Mouse (Mus musculus): ENCODE data around the gene Eif4a1. TPM values are rescaled to one million over a fixed set of nuclear protein-coding genes. Genes with fewer than 3 reads are reported as not detected.

Eif4a1 gene
- total and polyA plus RNA-seq, 3 experiments = 1,622 to 2,161 (median 1,728) TPM

DNA sequence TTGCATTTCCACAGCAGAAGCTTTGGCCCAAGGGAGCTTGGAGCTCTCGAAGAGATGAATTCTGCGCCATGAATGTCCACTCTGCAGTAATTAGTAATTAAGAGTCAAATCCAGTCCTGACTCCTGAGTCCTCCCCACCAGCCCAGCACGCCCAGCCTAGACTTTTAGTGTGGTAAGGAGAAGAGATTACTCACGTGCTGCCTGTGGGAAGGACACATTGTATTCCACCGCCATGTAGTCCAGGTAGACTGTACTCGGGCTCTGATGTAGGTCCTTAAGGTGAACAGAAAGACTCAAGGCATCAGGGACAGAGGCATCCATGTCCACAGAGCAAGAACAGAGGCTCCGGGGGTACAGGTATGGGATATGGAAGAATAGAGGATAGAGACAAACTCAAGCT, 7.4 kb downstream of the Eif4a1 start:
- dilution Hi-C loops (cut with MboI; ENCODE audit: extremely low pct_ligation_motif_present, extremely low pct_unique_long_range_greater_than_20kb, low sequenced_read_pairs) (no loop called here), in situ Hi-C loops (cut with MboI; ENCODE audit: low pct_ligation_motif_present, low pct_unique_long_range_greater_than_20kb, low sequenced_read_pairs) (no loop called here)
- DNase-seq (ENCODE audit: extremely low read depth) = no peak
- peaks cover 38 to 55% of the 10 kb centered on the region in 2 experiments for H3K36me3 ChIP-seq (replicated peaks in 1 of 2; ENCODE audit: control insufficient read depth in 1 of 2, insufficient read depth in 1 of 2, low read length in 1 of 2)
- peaks cover 24 to 76% of the 10 kb centered on the region in 2 experiments for H3K4me1 ChIP-seq (ENCODE audit: control insufficient read depth in 1 of 2, insufficient read depth in 2 of 2)
- peak overlapping the region; percentile 4; the same call in 1 of the 2 replicates for H3K9ac ChIP-seq (ENCODE audit: insufficient read depth, low read depth)
- TF ChIP-seq IRF4 (IDR thresholded peaks at IDR 0.05; ENCODE audit: low read depth, low read length) (no peak), BHLHE40 (IDR thresholded peaks at IDR 0.05; ENCODE audit: low read depth, low read length) (peak; percentile 40; the same call in 1 of the 2 replicates)
- peak overlapping the region; percentile 65; the same call in 1 of the 2 replicates for H3K4me2 ChIP-seq (ENCODE audit: insufficient read depth, low read depth, poor library complexity, severe bottlenecking)
- H3K4me3 ChIP-seq (replicated peaks in 1 of 3; ENCODE audit: low read depth in 2 of 3, low read length in 2 of 3, poor library complexity in 1 of 3) = peak overlapping the region; percentile 0 to 70 (median 66)
- peak overlapping the region; percentile 95 for H3K27ac ChIP-seq (ENCODE audit: insufficient read depth, low read depth)
- H3K9me3 ChIP-seq (replicated peaks; ENCODE audit: low read length) = no peaks in the 10 kb centered on the region
- no peaks in the 10 kb centered on the region for H3K27me3 ChIP-seq (replicated peaks)
- peaks cover 49% of the 10 kb centered on the region for H3K79me2 ChIP-seq (replicated peaks; ENCODE audit: control insufficient read depth, extremely low read depth, insufficient read depth, poor library complexity, severe bottlenecking)

DNA sequence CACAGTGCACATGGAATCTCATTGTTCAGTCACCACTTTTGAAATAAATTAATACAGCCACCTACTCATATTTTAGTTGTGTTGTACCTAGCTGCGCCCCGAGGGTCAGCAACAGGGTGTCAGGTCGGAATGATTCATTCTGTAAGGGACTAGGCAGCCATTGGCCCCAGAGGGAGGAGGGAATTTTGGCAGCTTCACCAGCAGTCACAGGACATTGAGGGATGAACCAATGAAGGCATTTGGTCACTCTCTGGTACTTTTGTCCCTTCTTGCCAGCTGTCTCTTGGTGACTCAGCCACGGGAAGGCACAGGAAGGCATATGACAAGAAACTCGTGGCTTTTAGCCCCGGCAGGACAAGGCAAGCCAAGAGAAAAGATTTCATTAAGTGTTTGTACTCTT, 8.4 kb downstream of the Eif4a1 start:
- H3K27me3 ChIP-seq (replicated peaks) = no peaks in the 10 kb centered on the region
- peaks cover 20 to 71% of the 10 kb centered on the region in 2 experiments for H3K4me1 ChIP-seq (ENCODE audit: control insufficient read depth in 1 of 2, insufficient read depth in 2 of 2)
- H3K9me3 ChIP-seq (replicated peaks; ENCODE audit: low read length) = no peaks in the 10 kb centered on the region
- dilution Hi-C loops (cut with MboI; ENCODE audit: extremely low pct_ligation_motif_present, extremely low pct_unique_long_range_greater_than_20kb, low sequenced_read_pairs) = no loop called here
- peaks cover 40% of the 10 kb centered on the region for H3K79me2 ChIP-seq (replicated peaks; ENCODE audit: control insufficient read depth, extremely low read depth, insufficient read depth, poor library complexity, severe bottlenecking)
- TF ChIP-seq MAX (IDR thresholded peaks at IDR 0.05; ENCODE audit: low read length) = no peak
- TF ChIP-seq PAX5 (IDR thresholded peaks at IDR 0.05; ENCODE audit: low read length) = no peak
- TF ChIP-seq UBTF (IDR thresholded peaks at IDR 0.05; ENCODE audit: low read depth, low read length) = 0 out of 2 replicates have a peak, but pooled peaks have one; percentile 14
- no peak for TF ChIP-seq MEF2A (IDR thresholded peaks at IDR 0.05; ENCODE audit: borderline replicate concordance, low read depth, low read length)
- 0 out of 2 replicates have a peak, but pooled peaks have one; percentile 13 for TF ChIP-seq NRF1 (IDR thresholded peaks at IDR 0.05; ENCODE audit: low read depth, low read length)
- 0 out of 2 replicates have a peak, but pooled peaks have one; percentile 10 for TF ChIP-seq HCFC1 (IDR thresholded peaks at IDR 0.05; ENCODE audit: low read depth, low read length)
- in situ Hi-C loops (cut with MboI; ENCODE audit: low pct_ligation_motif_present, low pct_unique_long_range_greater_than_20kb, low sequenced_read_pairs) = no loop called here
- H3K36me3 ChIP-seq (replicated peaks in 1 of 2; ENCODE audit: control insufficient read depth in 1 of 2, insufficient read depth in 1 of 2, low read length in 1 of 2) = peaks cover 32 to 50% of the 10 kb centered on the region in 2 experiments
- H3K27ac ChIP-seq (ENCODE audit: insufficient read depth, low read depth) = peak overlapping the region; percentile 95
- peak overlapping the region; percentile 65 for H3K4me2 ChIP-seq (ENCODE audit: insufficient read depth, low read depth, poor library complexity, severe bottlenecking)
- H3K9ac ChIP-seq (ENCODE audit: insufficient read depth, low read depth) = peak overlapping the region; percentile 97
- peak; percentile 61 for DNase-seq (ENCODE audit: extremely low read depth)
- H3K4me3 ChIP-seq (replicated peaks in 1 of 3; ENCODE audit: low read depth in 2 of 3, low read length in 2 of 3, poor library complexity in 1 of 3) = peak overlapping the region; percentile 66 to 70 (median 70)

DNA sequence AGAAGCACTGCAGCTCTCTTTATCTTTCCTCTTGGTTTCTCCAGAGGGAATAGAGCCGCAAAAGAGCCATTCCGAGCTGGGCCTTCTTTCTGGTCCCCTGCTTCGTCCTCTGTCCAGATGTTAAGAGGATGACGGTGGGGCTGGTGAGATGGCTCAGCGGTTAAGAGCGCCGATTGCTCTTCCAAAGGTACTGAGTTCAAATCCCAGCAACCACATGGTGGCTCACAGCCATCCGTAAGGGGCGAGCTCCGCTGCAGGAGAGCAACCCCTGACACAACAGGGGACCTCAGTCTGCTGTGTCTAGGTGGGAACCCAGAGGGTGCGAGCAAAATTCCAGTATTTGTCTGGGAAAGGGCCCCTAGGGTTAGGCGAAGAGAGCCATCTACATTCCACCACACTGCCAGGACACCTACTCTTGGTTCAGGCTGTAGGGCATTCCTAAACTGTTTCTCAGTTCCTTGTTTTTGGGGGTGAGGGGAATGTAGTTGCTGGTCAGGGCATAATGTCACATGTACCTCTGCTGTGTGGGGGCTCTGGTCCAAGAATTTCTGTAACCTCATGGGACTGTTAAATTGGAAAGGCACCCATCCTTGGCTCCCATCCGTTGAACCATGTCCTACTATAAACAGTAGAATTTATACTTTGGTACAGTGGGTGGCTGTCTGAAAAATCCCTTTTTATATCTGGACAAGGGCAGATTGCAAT, 9.1 kb downstream of the Eif4a1 start:
- Histone ChIP-seq H3K36me3 (replicated peaks in 1 of 2; ENCODE audit: control insufficient read depth in 1 of 2, insufficient read depth in 1 of 2, low read length in 1 of 2) (peaks cover 32 to 50% of the 10 kb centered on the region in 2 experiments), H3K4me1 (ENCODE audit: control insufficient read depth in 1 of 2, insufficient read depth in 2 of 2) (peaks cover 18 to 69% of the 10 kb centered on the region in 2 experiments), H3K9me3 (replicated peaks; ENCODE audit: low read length) (no peaks in the 10 kb centered on the region), H3K27me3 (replicated peaks) (no peaks in the 10 kb centered on the region), H3K4me2 (ENCODE audit: insufficient read depth, low read depth, poor library complexity, severe bottlenecking) (peak overlapping the region; percentile 65), H3K9ac (ENCODE audit: insufficient read depth, low read depth) (peak overlapping the region; percentile 97), H3K4me3 (replicated peaks in 1 of 3; ENCODE audit: low read depth in 2 of 3, low read length in 2 of 3, poor library complexity in 1 of 3) (peak overlapping the region; percentile 66 to 70 (median 70)), H3K27ac (ENCODE audit: insufficient read depth, low read depth) (peak overlapping the region; percentile 95), H3K79me2 (replicated peaks; ENCODE audit: control insufficient read depth, extremely low read depth, insufficient read depth, poor library complexity, severe bottlenecking) (peaks cover 33% of the 10 kb centered on the region)
- in situ Hi-C loops (cut with MboI; ENCODE audit: low pct_ligation_motif_present, low pct_unique_long_range_greater_than_20kb, low sequenced_read_pairs) = no loop called here
- DNase-seq (ENCODE audit: extremely low read depth) = peak; percentile 48
- dilution Hi-C loops (cut with MboI; ENCODE audit: extremely low pct_ligation_motif_present, extremely low pct_unique_long_range_greater_than_20kb, low sequenced_read_pairs) = no loop called here
- TF ChIP-seq MYC (IDR thresholded peaks at IDR 0.05; ENCODE audit: low read depth, low read length) = peak; percentile 69
- TF ChIP-seq ZC3H11A (IDR thresholded peaks at IDR 0.05; ENCODE audit: low read depth, low read length) = no peak
- no peak for TF ChIP-seq JUN (IDR thresholded peaks at IDR 0.05; ENCODE audit: insufficient read depth, low read depth, low read length)
- TF ChIP-seq ETS1 (conservative IDR thresholded peaks at IDR 0.05; ENCODE audit: low read depth, low read length) = peak; percentile 50; the same call in 1 of the 2 replicates
- TF ChIP-seq NELFE (IDR thresholded peaks at IDR 0.05; ENCODE audit: low read depth, low read length) = peak; percentile 23; the same call in 1 of the 2 replicates
- peak; percentile 89; the same call in 1 of the 2 replicates for TF ChIP-seq CHD1 (IDR thresholded peaks at IDR 0.05; ENCODE audit: low read depth, low read length)
- TF ChIP-seq MEF2A (IDR thresholded peaks at IDR 0.05; ENCODE audit: borderline replicate concordance, low read depth, low read length) = peak; percentile 30; the same call in 1 of the 2 replicates
- no peak for TF ChIP-seq SIN3A (IDR thresholded peaks at IDR 0.05; ENCODE audit: low read length)
- TF ChIP-seq RAD21 (IDR thresholded peaks at IDR 0.05; ENCODE audit: low read depth, low read length) = no peak
- TF ChIP-seq KAT2A (IDR thresholded peaks at IDR 0.05; ENCODE audit: insufficient replicate concordance, low read length) = no peak
- no peak for TF ChIP-seq MAFK (IDR thresholded peaks at IDR 0.05; ENCODE audit: insufficient replicate concordance, low read length)
- no peak; the same call in 1 of the 2 replicates for TF ChIP-seq MAX (IDR thresholded peaks at IDR 0.05; ENCODE audit: low read length)
- TF ChIP-seq CTCF (conservative IDR thresholded peaks at IDR 0.05 in 1 of 2, IDR thresholded peaks at IDR 0.05 in 1 of 2; ENCODE audit: low read depth in 2 of 2, low read length in 2 of 2) = no peak
- TF ChIP-seq CHD2 (IDR thresholded peaks at IDR 0.05; ENCODE audit: low read length) = peak; percentile 31; the same call in 1 of the 2 replicates
- TF ChIP-seq SMC3 (IDR thresholded peaks at IDR 0.05; ENCODE audit: low read depth, low read length) = no peak
- no peak for TF ChIP-seq POLR2AphosphoS2 (IDR thresholded peaks at IDR 0.05; ENCODE audit: low read depth, low read length)
- no peak for TF ChIP-seq ZKSCAN1 (IDR thresholded peaks at IDR 0.05; ENCODE audit: borderline replicate concordance, low read depth, low read length)
- TF ChIP-seq BHLHE40 (IDR thresholded peaks at IDR 0.05; ENCODE audit: low read depth, low read length) = peak; percentile 37; the same call in 1 of the 2 replicates

All from CH12.LX (cell line).